Mouse (Mus musculus) adrenal gland, adult (tissue): ENCODE data around the gene Mdga1.

Source experiments
- DNase-seq, 2 experiments: peaks; one replicate each; pipeline ENCODE4 v3.0.0; 2022 to 2023; ENCODE audit warnings: low spot score in 1 of 2; ENCODE audit not compliant: inconsistent age in 2 of 2

Mdga1 gene

DNA sequence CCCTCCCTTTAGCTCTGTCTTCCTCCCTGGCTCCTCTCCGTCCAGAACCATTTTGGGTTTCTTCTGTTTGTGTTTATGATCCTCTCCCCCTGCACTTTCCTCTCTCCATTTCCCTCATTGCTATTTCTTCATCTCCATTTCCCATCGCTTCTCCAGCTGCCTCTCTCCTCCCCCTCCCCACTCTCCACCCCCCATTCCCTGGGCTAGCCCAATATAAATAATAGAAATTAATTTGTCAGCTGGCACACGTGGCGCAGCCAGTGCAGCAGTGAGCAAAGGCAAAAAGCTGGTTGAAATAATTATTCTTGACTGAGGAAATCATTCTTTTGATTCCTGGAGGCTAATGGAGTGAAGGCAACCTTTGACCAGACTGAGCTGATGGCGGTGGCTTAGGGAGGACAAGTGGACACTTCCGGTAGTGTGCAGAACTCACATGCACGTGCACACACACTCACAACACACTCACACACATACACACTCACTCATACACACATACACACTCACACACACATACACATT is at the start of gene Mdga1:
TSS of gene Mdga1 (minus strand) at position 51 of the 519 bp plus-strand sequence.
- DNase-seq = no peak

DNA sequence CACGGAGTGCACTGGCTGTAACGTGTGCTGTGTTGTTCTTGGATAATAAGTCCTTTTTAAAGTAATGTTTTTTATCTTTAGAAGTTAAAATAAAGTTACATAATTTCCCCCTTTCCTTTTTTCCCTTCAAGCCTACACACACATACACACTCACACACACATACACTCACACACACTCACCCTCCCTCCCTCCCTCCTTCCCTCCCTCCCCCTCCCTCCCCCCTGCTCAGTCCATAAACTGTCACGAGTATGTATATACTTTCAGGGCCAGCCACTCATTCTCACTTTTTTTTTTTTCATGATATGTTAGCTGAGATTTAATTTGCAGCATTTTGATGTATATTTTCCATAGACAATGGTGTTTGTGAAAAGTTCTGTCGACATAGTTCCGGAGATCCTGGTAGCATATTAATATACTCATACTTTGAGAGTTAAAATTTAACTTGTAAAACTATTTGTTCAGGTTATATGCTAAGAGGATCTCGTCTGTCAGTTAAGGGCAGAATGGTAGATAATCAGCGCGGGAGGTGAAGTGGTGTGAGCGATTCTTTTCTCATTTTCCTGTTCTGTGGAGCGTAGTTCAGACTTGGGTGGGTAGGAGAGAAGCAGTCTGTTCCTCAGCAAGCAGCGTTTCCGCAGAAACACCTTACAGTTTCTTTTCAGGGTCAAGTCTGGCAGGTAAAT is 49.2 kb upstream of the Mdga1 start:
- no peak for DNase-seq

DNA sequence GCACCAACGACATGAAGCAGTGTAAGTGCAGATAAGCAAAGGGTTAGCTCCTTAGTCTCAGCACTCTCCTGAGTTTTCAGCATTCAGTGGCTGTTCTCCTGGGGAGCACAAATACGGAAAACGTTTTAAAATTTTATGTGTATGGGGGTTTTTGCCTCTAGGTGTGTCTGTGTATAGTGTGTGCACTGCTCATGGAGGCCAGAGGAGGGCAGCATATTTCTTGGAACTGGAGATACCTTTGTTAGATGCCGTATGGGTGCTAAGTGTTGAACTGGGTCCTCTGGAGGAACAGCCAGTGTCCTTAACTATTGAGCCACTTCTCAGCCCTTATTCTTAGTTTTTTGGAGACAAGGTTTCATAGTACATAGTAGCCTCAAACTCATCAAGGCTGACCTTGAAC is 44.8 kb upstream of the Mdga1 start:
- DNase-seq = no peak

DNA sequence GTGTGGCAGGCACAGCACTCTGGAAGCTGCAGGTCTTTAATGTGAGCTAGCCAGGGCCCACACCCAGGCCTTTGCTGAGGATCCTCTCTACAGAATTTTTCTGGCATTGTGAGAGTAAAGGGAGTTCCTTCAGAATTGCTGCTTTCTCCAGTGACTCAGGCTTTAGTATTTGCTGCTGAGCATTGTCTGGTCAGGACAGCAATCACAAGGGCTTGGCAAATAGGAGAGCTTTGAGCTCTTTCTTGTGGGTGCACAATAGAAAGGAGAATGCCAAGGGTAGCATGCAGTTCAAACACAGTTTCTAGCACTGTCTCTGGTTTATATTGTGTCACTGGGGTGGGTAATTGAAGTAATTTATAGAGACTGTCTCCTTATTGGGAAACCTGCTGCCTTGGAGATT is 38.5 kb upstream of the Mdga1 start:
- peak in 1 of 2 experiments; percentile 63 for DNase-seq

DNA sequence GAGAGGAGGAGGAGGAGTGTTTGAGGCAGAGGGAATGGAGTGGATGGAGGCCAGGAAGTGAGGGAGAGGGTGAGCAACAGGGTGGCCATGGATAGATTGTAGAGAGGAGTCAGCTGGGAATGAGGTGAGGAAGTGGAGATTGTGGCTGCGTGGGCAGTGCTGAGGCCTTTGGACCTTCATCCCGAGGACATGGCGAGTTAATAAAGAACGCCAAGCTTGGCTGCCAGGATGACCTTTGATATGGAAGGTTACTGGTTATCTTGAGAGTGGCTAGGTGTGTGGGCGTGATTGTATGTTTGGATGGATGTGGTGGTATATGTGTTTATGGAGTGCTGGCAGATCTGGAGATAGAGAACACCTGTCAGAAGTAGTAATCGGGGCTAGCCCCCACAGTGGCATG is 38.0 kb upstream of the Mdga1 start:
- DNase-seq = peak in 1 of 2 experiments; percentile 51

DNA sequence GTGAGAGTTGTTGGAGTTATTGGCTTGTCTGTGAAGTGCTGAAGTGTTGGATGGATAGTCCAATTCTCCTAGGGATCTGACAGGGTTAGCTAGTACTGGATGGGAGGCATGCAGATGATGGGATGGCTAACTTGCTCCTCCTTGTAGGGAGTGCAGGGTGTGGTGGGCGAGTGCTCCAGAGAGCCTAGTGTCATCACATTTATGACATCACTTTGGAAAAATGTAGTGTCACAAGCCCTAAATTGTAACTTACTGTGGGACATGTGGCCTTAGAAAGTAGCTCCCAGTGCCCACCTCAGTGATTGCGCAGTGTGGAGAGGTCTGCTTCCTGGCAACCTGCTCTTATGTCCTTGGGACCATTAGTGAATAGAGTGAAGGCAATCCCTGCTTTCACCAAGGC is 37.0 kb upstream of the Mdga1 start:
- DNase-seq = peak in 1 of 2 experiments; percentile 57

DNA sequence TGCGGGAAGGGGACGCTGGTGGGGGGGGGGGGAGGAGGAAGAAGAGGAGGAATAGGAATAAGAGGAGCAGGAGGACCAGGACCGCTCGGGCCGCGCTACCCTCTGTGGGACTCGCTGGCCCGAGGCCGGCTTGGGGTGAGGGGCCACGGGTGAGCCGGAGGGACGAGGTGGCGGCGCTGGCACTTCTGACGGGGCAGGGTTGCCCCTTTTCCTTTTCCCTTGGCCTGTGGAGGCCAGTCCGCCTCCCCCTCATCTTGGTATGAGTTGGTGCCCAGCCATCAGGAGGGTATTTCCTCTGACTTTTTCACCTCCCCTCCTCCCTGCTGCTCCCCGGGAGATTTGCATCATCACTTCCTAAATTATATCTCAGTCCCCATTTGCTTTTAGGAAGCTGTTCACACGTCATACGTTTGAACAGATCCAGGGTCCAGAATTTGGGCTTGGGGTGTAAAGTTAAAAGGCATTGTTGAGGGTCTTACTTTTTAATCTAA is 35.6 kb upstream of the Mdga1 start:
- DNase-seq = peak; percentile 62 to 85

DNA sequence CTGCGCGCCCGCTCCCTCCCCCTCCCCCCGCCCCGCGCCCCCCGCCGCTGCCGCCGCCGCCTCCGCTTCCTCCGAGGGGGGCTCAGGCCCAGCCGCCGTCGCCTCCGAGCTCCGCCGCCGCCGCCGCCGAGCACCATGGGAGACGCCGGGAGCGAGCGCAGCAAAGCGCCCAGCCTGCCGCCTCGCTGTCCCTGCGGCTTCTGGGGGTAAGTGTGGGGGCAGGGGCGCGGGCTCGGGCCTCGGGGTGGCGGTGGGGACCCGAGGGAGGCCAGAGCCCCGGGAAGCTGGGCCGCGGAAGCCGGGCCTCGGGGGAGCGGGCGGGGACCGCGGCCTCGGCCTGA is 35.2 kb upstream of the Mdga1 start:
- no peak for DNase-seq

DNA sequence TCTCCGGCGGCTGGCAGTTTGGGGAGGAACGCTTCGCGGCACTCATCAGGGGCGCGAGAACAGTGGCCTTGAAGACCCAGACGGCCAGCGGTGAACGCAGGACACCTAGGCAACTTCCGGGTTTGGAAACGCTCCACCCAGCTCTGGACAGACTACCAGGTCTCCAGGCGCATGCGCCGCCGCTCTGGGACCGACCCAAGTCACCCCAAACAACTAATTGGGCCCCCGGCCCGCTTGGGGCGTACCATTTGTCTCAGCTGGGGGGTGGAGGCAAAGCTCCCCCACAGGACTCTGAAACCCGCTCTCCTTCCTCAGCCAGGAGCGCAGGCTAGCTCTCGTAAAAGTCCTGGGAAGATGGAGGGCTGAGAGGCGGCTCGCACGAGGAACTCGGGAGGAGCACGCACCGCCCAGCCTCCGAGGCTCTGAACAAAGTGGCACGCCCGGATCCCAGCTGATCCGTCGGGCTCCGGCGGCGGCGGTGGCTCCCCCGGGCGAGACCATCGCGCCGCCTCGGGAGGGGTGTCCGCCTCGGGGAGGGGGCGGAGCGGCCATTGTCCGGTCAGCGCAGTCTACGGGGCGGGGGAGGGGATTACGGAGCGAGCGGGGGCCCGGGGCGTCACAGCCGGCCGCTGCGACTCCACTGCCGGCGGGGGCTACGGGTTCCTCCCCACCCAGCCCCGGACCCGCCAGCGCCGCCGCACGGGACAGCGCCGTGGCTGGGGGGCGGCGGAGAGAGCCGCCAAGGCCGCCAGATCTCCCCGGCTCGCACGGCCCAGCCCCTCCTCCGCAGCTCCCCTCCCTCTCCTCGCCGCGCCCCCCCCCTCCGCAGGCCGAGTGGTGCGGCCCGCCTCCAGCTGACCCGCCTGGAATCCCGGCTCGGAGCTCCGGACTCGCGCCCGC is 34.6 kb upstream of the Mdga1 start, which contains the start of gene Zfand3:
TSS of gene Zfand3 (plus strand) at position 531 of the 900 bp plus-strand sequence.
- DNase-seq = peak; percentile 96 to 99

DNA sequence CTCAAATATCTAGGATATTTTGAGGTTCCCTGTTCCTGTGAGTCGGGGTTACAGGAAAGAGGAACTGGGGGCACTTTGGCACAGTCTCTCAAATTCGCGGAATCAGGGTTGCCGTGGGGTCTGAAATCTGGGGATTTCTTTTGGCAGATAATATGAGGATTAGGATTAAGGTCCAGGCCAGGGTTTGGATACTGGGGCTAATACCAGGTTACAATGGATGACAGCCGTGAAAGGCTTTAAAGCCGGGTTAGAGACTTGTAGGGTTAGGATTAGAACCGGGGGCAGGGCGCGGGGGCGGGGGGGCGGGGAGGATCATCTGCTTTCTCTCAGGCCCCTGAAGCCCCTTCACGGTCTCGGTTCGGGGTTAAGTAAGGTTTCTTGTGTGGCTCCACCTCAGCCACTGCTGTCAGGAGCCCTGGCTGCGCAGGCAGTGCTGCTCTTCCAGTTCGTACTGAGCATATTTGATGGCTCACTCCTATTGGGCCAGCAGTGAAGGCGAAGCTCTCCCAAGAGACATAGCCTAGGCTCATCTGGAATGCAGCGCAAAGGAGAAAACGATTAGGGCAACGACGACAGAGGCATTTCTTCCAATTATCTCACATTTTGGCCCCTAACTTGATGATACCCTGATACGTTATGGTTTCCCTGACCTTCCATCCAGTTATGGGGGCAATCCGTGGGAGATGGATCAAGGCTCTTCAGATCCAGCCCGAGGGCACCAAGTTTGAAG is 28.8 kb upstream of the Mdga1 start:
- no peak for DNase-seq

DNA sequence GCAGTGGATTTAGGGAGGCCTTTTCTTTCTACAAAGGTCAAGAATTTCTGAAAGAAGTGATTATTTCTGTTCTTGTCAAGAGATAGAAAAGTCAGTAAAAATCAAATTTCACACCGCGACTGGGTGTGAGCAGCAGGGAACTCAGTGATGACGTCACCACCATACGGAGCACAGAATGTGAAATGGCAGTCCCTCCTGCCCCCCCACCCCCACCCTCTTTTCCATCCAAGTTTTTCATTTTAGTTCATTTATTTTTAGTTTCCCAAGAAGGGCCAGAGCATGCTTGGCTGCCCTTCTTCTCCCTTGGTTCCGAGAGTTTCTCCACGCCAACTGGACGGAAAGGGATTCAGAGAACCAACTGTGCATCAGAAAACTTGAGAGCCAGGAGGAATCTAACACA is 27.8 kb upstream of the Mdga1 start:
- DNase-seq = no peak

DNA sequence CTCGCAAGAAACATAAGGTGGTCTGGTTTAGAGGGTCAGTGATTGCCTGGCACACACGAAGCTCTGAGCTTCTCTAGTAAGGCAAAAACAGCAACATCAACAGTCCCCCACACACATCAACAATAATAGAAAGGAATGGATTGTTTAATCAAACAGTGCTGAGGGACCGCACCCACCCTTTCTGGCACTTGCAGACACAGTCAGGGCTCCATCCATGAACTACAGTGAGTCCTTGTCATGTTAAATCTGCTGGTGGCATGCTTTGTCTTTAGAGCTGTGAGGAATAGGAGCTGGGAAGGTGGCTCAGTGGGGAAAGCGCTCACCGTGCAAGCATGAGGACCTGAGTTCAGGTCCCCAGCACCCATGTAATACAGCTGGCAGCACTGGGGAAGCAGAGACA is 26.1 kb upstream of the Mdga1 start:
- no peak for DNase-seq

DNA sequence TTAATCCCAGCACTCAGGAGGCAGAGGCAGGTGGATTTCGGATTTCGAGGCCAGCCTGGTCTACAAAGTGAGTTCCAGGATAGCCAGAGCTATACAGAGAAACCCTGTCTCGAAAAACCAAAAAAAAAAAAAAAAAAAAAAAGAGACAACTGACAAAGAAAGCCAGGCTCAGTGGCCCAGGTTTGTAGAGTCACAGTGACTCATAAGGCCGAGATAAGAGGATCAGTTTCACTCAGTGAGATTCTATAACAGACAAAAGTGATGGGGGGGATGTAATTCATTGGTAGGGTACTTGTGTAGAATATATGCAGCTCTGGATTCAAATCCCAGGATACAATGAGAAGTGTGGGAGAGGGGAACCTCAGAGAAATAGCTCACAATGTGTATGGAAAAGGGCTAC is 24.6 kb upstream of the Mdga1 start:
- DNase-seq = no peak

DNA sequence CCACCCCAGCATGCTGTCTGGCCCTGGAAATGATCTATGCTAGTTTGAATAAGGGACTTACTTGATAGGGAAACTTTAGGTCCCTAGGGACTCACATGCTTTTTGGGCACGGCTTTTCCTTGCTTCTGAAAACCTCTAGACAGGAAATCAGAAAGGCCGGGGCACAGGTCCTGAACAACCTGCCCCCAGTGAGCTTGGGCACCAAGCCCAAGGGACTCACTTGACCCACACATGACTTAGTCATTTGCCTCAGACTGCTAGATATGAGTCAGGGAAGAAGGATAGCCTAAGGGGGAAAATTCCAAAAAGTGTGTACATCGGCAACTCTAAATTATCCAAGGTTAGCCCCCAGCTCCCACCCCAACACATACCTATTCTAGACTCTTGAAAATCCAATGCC is 24.1 kb upstream of the Mdga1 start:
- peak; percentile 49 to 72 for DNase-seq

DNA sequence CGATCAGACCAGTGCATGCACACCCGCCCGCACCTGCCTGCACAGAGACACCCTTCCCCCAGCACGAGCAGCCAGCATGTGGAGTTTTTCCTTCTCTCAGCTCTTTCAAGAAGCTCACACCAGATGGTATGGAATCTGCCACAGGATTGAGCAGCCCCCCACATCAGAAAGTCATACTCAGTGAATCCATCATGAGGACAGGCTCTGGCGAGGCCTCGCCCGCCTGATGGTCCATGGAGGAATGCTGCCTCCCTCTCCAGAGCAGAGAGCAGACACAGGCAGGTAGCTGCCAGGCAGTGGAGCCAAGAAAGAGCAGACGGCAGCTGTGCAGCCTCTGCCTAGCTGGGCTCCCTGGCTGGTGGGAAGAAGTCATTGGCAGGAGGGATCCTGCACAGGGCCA is 23.6 kb upstream of the Mdga1 start:
- DNase-seq = no peak

DNA sequence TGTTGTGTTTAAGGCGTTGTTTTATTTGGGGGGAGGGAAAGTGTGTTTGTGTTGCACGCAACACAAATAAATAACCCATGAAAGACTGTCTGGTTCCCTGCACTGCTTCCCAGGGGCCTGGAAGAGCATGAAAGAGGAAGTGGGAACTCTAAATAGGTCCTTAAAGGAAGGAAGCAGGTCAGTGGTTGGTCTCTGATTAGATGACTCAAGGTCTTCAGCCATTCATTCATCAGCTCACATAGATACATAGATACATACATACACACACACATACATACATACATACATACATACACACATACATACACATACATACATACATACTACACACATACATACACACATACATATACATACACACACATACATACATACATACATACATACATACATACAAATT is 21.0 kb upstream of the Mdga1 start:
- no peak for DNase-seq

DNA sequence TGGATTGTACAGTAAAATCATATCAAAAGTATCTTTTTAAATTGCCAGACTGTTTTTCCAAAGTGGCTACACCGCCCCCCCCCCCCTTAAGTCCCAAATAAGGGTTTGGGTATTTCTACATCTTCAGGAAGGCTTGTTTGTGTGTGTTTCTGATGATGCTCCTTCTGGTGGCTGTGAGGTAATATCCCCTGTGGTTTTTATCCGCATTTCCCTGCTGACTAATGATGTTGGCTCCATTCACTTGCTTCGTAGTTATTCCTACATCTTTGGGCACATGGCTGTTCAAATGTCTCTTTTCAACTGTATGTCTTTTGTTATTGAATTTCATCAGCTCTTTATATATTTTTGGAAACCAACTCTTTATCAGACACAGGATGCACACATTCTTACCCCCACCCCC is 20.2 kb upstream of the Mdga1 start:
- no peak for DNase-seq

DNA sequence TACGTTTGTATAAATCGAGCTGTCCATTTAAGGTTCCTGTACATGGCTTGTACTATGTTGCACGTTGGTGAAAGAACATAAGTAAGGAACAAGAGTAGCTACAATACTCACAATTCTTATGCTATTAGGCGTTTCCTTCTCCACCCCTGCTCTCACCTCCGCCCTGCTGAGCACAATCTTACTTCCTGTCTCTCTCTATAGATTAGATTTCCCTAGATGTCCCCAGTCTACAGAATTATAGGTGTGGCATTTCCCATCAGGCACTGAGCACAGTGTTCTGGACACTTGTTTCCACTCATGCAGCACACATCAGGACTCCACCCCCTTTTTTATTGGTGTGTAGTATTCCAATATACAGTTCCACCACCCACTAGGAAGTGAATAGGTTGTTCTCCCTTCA is 19.8 kb upstream of the Mdga1 start:
- no peak for DNase-seq

DNA sequence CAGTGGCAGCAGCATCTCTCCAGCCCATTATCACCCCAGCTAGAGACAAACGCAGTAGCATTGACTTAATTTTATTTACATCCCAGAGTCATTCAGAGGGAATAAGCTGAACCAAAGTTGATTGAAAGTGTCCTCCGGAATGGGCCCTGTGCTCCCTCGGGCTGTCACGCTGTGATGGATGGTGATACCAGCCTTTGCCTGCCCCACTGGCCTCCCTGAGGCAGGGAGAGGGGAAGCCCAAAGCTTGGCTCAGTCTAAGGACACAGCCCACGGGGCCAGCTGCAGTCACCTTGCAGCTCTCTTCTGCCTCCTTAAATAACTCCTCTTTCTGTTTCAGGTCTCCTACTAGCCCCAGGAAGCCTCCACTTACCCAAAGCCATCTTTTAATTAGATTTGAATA is 18.3 kb upstream of the Mdga1 start:
- peak; percentile 40 to 58 for DNase-seq

DNA sequence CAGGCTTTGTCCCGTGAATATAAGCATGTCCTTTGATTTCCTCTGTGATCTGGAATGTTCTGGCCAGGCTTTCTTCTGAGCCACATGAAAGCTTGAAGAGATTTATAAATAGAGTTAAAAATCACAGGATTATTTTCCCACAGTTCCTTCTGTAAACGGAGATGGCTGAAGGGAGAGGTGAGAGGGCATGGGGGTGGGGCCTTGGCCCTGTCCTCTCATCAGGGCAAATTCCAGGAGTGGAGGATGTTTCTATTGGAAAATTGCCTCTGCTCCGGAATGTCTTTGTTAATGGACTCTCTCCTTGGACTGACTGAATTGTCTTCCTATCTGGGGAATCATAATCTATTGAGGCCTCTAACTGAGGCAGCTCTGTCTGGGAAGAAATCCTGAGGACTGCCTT is 15.6 kb upstream of the Mdga1 start:
- DNase-seq = peak in 1 of 2 experiments; percentile 56

DNA sequence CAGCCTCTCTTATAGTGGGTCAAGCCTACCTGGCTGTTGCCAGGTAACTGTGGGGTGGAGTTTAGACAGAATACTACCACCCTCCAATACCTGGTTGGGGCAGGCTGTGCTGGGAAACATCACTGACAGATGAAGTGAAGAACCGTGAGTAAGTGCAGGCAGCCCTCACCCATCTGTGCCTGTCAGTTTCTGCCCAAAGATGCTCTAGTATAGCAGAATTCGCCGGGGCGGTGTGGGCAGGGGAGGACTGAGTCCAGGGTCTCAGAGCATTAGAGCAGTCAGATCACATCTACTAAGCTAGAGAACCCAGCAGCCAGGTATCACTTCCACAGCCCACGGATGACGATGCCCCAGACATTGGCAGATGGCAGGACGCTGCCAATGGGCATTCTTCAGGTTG is 15.0 kb upstream of the Mdga1 start:
- DNase-seq = no peak
